Mouse (Mus musculus) testis, postnatal 10 days (tissue): Measurements from ENCODE around the gene Srp54c.
"Not testable (repeated sequence)": the region's sequence is repeated elsewhere in the genome, so short reads cannot be mapped to it uniquely, and the experiment has no call there.

ENCODE experiments used
- DNase-seq: peaks from one replicate; pipeline ENCODE4 v3.0.0; 2021; ENCODE audit warnings: low spot score

Gene Srp54c

GRCm38 (mm10) chr12:55229626-55230519, at the start of gene Srp54c:
Gene Srp54c, plus strand, starts transcription at chr12:55230168.
- not testable (repeated sequence) for DNase-seq

DNA sequence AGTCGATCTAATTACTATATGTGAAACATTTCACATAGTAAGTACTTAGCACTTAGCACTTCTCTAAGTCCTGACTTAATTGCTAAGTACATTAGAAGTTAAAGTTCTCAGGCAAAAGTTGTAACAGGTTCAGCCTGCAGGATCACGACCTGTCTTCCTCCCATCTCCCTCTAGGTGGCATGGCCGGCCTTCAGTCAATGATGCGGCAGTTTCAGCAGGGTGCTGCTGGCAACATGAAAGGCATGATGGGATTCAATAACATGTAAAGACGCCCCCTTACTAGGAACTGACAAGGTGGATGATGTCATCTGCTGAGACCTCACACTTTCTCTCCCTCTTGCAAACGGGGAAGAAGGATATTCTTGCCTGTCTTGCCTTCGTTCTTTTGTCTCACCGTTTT, 42.3 kb upstream of the Srp54c start:
- DNase-seq: not testable (repeated sequence)

- DNase-seq: not testable (repeated sequence)
Observed at GRCm38 (mm10) chr12:55189127-55189526, 40.8 kb upstream of the Srp54c start.

DNA sequence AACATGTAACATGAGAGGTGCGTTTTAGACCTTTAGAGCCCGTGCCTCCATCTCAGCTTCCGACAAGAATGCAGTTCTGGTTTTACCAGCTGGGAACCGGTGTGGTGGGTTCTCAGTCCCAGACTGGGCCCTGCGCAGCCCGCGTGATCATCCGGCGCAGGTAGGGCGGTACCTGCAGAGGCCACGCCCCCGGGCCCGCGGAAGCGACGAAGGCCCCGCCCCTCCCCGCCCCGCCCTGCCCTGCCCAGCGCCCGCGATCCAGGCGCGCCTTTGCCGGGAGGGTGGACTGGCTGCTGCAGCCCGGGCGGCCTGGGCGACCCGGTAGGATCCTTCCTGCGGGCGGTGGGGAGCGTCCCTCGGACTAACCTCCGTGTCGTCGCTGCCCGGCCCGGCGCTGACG, 30.7 kb upstream of the Srp54c start, which contains the start of gene 1700047I17Rik2:
Gene 1700047I17Rik2 (plus strand): TSS at position 287 of the 400 bp plus-strand sequence.
- DNase-seq: not testable (repeated sequence)

DNA sequence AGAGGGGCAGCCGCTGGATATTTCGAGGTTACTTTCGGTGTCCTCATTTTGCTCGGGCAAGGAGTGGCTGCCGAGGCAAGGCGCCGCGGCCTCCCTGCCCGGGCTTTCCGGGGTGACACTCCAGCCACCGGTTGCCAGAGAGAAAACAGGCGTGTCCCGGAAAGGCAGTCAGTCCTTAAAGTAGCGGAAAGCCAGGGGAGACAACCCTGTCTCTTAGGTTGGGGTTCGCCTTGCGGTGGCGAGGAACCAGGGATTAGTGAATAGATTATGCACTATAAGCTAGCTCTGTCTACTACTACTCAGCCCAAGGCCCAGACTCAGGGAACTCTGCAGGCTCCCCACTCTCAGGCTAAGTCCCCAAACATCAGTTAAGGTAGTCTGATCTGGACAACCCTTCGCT, 30.2 kb upstream of the Srp54c start:
- not testable (repeated sequence) for DNase-seq

DNA sequence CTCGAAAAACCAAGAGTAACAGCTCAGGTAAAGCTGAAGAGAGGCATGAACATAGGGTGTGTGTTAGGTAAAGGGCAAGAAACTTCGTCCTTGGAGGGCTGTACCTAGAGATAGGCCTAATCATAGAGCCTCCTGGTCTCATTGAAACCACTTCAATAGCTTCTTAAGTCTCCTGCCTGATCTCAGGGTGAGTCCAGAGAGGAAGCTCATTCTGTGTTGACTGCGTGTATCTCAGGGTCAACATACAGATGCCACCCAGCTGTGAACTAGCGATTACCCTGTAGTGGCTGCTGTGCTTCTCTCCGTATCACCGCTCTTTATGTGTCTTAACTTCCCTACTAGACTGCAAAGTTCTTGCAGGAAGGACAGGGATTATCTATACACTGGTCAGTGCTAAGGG, 17.0 kb upstream of the Srp54c start:
- not testable (repeated sequence) for DNase-seq

DNA sequence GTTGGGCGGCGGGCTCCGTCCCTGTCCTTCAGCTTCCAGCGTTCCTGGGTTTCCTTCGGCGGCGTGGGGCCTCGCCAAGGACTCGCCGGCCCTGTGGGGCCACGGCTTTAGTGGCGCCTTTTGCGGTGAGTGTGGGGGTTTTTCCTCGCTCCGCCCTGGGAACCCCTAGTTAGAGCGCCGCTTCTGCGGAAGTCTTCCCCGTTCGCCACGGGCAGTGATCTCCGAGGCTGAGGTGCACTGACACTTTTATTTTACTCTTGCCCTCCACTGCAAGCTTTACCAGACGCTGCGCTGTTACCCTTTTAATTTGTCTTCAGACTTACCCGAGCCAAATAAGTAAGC, 523 bp downstream of the Srp54c start:
- not testable (repeated sequence) for DNase-seq

GRCm38 (mm10) chr12:55242243-55242642, 12.3 kb downstream of the Srp54c start:
- DNase-seq: not testable (repeated sequence)

GRCm38 (mm10) chr12:55261950-55262349, 32.0 kb downstream of the Srp54c start:
- DNase-seq: not testable (repeated sequence)

DNA sequence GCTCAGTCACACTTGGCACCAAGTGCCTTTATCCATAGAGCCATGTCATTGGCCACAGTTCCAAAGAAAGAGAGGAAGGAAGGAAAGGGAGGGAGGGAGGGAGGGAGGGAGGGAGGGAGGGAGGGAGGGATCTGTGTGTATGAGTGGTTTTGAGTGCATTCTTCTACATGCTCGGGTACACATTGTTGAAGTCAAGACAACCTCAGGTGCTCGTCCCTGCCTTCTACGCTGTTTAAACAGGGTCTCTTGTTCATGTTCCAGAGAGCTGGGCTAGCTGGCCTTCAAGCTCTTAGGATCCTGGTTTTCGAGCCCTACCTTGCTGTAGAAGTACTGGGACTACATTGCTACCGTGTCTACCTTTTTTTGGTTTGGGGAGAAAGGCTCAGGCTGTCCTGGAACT, 33.4 kb downstream of the Srp54c start:
- DNase-seq: not testable (repeated sequence)

GRCm38 (mm10) chr12:55272243-55272642, 42.3 kb downstream of the Srp54c start:
- DNase-seq: no peak

DNA sequence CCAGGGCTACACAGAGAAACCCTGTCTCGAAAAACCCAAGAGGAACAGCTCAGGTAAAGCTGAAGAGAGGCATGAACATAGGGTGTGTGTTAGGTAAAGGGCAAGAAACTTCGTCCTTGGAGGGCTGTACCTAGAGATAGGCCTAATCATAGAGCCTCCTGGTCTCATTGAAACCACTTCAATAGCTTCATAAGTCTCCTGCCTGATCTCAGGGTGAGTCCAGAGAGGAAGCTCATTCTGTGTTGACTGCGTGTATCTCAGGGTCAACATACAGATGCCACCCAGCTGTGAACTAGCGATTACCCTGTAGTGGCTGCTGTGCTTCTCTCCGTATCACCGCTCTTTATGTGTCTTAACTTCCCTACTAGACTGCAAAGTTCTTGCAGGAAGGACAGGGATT, 47.6 kb downstream of the Srp54c start:
- not testable (repeated sequence) for DNase-seq

- DNase-seq: no peak
Observed at GRCm38 (mm10) chr12:55298112-55298511, 68.1 kb downstream of the Srp54c start.

GRCm38 (mm10) chr12:55299336-55299735, 69.4 kb downstream of the Srp54c start, which contains the start of gene 1110008L16Rik:
Gene 1110008L16Rik, plus strand, starts transcription at chr12:55299577.
- no peak for DNase-seq

DNA sequence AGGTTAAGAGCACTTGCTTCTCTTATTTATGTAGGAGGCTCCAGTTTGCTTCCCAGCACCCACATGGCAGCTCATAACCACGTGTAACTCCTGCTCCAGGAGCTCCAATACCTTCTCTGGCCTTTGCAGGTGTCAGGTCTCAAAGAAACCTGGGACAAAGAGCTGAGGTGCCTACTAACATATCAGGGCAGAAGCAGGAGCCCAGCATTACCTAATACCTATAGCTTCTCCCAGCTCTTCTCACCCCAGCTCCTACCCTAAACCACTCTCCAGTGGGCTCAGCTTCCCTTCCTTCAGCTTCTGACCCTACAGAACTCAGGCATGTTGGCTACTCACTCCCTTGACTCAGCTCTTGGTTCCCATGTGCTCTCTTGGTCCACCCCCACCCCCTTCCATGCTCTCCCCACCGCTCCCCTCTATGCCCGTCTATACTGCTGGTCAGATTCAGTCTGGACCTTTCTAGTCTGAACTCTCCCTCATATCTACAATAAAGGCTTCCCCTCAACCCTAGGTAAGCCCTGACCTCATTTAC, 70.9 kb downstream of the Srp54c start:
- no peak for DNase-seq

- DNase-seq: no peak
Observed at GRCm38 (mm10) chr12:55301472-55302300, 71.7 kb downstream of the Srp54c start.

DNA sequence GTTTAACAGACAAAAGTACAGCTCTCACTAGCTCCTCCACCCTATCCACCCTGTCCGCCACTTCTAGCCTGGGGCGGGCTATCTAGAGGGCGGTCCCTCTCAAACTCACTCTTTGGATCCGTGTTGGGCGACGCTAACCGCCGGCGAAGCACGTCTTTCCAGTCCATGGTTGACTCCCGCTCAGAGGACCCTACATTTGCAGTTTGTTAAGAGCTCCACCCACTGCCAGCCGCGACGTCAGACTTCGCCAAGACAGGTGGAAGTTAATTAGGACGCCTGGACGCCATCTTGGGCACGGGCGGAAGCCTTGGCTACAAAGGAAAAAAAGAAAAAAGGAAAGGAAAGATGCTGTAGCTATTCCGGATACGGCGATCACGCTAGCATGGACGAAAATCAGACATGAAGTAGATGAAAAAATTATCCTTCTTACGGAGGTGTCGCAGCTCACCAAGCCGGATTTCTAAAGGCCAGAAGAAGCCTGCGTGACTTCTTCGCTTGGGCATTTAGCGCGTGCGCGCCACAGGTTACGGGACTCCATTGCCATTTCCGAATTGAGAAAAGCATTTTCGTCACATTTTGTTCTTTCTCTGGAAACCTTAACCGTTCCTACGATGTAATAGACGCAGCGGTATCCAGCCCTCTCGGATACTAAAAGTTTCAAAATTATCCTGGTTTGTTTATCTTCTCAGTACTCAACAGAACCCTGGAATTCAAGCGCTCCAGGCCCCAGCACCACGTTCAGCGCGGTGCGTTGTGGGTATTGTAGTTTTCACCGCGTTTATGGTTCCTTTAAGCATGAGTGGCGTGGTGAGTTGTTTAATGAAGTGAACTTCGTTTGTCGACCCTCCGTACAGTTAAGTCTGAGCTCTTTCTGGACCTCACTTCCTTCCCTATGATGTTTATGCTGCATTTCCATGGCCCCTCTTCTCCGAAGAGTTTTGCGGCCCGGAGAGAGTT, 72.8 kb downstream of the Srp54c start, which contains the start of gene Ppp2r3c:
Gene Ppp2r3c (minus strand): TSS at position 514 of the 957 bp plus-strand sequence.
- DNase-seq: peak; percentile 86

- no peak for DNase-seq
Observed at GRCm38 (mm10) chr12:55306371-55306770, 76.4 kb downstream of the Srp54c start.

- DNase-seq: no peak
Observed at GRCm38 (mm10) chr12:55307566-55307965, 77.6 kb downstream of the Srp54c start.

GRCm38 (mm10) chr12:55308731-55309130, 78.8 kb downstream of the Srp54c start:
- no peak for DNase-seq

DNA sequence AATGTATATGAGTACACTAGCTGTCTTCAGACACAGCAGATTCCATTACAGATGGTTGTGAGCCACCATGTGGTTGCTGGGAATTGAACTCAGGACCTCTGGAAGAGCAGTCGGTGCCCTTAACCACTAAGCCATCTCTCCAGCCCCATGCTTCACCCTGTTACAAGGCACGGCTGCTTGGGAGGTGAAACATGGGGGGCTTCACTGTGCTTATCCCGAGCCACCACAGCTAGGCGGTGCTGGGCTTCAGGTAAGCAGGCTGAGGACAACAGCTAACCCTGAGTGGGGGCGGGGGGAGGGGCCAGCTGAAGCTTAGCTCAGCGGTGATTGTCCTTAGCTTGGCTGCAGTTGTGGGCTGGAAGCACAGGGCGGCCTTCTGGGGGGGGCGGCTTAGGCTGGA, 79.5 kb downstream of the Srp54c start:
- no peak for DNase-seq
